In genomic region chr3:151851344-151851743, GRCm38 (mm10) we compare ENCODE assay signal across 16 mouse cellular contexts. TPM values are rescaled to one million over a fixed set of nuclear protein-coding genes. Genes with fewer than 3 reads are reported as not detected.
"Had no signal": no experiment of that assay in that cellular context is flagged by ENCODE, and none has a peak within 500 bp of the region (broad histone marks: within the 10 kb centered on the region; RNA-seq: fewer than 3 reads in every experiment).

No protein-coding gene starts in this region.

- H3K36me3 ChIP-seq: limb, embryonic 10.5 days; limb, embryonic 13.5 days; lung, embryonic 15.5 days had no signal

- H3K4me1 ChIP-seq: limb, embryonic 13.5 days; lung, embryonic 15.5 days had no signal

- H3K4me2 ChIP-seq: limb, embryonic 13.5 days; liver, embryonic 11.5 days; lung, embryonic 15.5 days; midbrain, embryonic 11.5 days had no signal

- H3K4me3 ChIP-seq: limb, embryonic 10.5 days; limb, embryonic 13.5 days; lung, embryonic 15.5 days had no signal

- DNase-seq: kidney, postnatal 14 days; kidney, postnatal 4 days; liver, postnatal 0 days; lung, postnatal 14 days; lung, postnatal 4 days; midbrain, embryonic 14.5 days; thymus, adult 18-20 months; thymus, postnatal 36 days had no signal

- H3K27ac ChIP-seq: limb, embryonic 10.5 days; limb, embryonic 13.5 days; liver, embryonic 14.5 days; lung, embryonic 15.5 days had no signal

- ATAC-seq: liver, postnatal 0 days had no signal

- H3K9ac ChIP-seq: limb, embryonic 13.5 days; liver, embryonic 14.5 days; liver, postnatal 0 days; lung, embryonic 15.5 days had no signal

- H3K9me3 ChIP-seq: limb, embryonic 10.5 days; limb, embryonic 13.5 days; lung, embryonic 15.5 days had no signal

- H3K27me3 ChIP-seq: limb, embryonic 13.5 days; lung, embryonic 15.5 days had no signal

RNA-seq across cellular contexts. Expression of gene Ptgfr, which starts 13.9 kb away (rescaled TPM):
- total RNA-seq: megakaryocyte progenitor cell, adult 5-6 weeks; megakaryocyte-erythroid progenitor cell, adult 5-6 weeks had no signal
- polyA plus RNA-seq: liver, postnatal 0 days had no signal
